Mouse (Mus musculus) C3H10T1/2 (cell line): ENCODE measurements around the gene Mphosph6. TPM values are rescaled to one million over a fixed set of nuclear protein-coding genes. Genes with fewer than 3 reads are reported as not detected.

Experiments
- polyA plus RNA-seq, 2 experiments: library from polyadenylated mRNA; unstranded; fragments of >200 nt; fragmentation: generic; extraction: Trizol; gene quantifications; one replicate each; pipeline ENCODE4 v1.2.1; 2012; ENCODE audit warnings: missing spikeins in 2 of 2

The Mphosph6 gene
- polyA plus RNA-seq = 10 to 100 TPM in 1 of 2 experiments, 1 to 10 TPM in 1; 3.5 to 10.8 TPM

GRCm38 (mm10) chr8:117801443-117802298 is at the start of gene Mphosph6:
Mphosph6 (minus strand) TSS chr8:117801943.

Other genes starting within 250 kb of the Mphosph6 start
- under 1 TPM; 0.01 to 0.07 TPM for gene Sdr42e1, start 128.3 kb downstream of the Mphosph6 start, polyA plus RNA-seq
- not detected for gene Hsd17b2, start 100.0 kb downstream of the Mphosph6 start, polyA plus RNA-seq